Mouse (Mus musculus): Measurements from ENCODE around the gene Zmiz1.

Gene Zmiz1

DNA sequence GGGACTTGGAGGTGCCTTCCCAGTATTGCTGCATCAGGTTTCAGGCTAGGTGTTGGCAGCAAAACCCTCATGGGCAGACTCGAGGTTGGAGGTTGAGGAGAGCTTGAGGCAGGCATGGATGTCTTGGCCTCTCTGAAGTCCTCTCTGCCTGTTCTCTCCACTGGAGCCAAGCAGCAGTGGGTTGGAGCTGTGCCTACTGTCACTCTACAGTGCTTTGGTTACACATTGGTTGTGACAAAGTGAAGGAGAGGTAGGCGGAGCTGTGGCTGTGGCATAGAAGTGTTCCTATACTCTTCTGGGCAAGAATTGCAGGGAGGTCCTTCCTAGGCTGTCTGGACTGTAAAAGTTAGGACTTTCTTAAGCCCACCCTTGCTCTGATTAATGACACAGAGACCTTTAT lies 237.4 kb downstream of the Zmiz1 start:
- DNase-seq (ENCODE audit: low read depth): no peak

DNA sequence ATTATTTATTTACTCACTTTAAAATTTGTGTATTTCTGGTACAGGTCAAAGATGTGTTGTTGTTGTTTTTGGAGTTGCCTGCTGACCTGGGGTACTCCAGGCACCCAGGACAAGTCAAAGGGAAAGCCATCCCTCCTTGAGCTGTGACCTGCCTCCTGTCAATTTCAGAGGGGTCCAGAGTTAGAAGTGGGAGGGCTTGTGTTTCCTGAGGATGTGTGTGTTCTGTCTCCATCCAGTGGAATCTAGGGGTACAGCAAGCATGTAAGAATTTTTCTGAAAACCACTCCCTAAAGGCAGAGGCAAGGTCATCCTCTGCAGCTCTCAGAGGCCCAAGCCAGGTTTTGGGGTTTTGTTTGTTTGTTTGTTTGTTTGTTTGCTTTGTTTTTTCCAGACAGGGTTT lies 243.0 kb downstream of the Zmiz1 start:
- DNase-seq (ENCODE audit: low read depth): peak; percentile 57

DNA sequence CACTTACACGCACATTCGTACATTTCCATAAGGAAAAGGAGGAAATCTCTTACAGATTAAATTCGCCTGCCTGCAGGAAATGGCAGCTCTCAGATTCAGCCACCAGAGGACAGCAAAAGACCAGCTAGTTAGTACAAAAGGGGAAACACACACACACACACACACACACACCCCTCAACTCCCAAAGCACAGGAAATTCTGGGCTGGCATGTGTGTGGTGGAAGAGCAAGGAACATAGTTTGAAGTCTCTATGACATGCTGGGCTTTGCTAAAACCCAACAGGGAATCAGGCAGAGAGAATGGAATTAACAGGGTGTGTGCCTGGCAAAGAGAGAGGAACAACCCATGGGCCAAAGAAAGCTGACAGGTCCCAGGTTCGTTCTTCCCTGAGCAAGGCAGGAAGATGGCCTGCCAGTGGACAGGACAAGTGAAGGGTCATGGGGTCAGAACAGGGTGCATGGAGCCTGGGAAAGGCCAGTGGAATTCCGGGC lies 248.8 kb downstream of the Zmiz1 start:
- peak; percentile 63 for DNase-seq (ENCODE audit: low read depth)

DNA sequence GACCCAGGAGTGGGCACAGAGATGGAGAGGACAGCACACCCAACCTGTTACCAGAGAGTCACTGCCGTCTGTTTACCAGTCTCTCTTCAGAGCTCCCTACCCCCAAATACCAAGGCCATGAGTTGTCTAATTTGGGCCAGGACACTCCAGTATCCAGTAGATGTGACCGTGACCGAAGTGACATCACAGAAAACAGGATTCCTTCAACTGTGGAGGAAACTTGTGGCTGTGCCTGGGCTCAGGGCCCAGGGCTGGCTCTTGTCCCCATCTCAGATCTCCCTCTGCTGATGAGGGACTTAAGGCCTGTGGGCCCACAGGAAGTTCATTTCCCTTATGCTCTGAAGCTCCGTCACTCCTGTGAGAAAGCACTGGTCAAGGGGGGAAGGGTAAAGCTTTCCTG lies 249.5 kb downstream of the Zmiz1 start:
- DNase-seq (ENCODE audit: low read depth): no peak

DNA sequence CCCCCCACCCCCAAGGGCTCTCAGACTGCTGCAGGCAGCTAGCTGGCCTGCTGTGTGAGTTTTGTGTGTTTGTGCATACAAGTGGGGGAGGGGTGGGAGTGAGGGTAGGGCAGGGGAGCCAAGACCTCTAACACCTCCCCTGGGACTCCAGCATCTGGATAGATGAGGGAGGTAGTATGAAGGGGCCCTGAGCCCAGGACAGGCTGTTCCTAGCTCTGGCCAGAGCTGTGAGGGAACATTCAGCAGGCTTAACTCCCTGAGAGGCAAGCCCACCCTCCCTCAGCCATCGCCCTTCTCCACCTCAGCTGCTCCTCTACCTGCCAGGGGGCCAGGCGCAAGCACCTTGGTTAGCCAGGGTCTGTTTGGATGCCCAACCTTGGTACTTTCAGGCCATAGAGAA lies 249.9 kb downstream of the Zmiz1 start:
- DNase-seq (ENCODE audit: low read depth): no peak

DNA sequence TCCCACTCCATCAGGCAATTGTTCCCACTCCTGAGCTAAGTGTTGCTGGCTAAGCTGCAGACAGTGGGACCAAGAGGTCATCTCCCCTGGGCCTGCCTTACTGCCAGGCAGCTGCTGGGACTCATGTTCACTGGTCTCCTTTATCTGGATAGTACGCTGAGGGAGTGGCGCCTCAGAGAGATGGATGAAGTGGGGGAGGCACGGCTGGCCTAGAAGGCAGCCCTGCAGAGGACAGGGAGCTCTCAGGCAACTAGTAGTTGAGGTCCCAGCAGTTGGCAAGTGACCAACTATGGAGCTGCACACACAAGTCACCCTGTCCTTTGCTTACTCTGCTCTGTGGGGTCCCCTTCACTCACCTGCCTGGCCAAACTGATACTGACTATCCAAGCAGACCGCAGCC lies 251.1 kb downstream of the Zmiz1 start:
- DNase-seq (ENCODE audit: low read depth): no peak

DNA sequence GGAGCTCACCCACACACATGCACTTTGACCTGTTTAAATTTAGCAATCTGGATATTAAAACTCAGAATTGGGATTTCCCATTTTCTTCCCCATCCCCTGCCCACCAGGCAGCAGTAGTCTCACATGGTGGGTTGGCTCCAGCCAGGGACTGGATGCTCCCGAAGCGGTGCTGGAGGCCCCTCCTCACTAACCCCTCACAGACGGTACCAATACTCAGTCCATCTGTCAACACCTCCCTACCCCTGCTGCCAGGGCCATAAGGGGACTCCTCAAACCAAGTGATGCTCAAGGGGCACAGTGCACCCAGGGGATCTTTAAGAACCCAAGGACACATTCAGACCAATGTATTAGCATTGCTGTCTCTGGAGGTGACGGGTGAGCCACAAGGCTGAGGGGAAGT lies 251.7 kb downstream of the Zmiz1 start:
- no peak for DNase-seq (ENCODE audit: low read depth)

DNA sequence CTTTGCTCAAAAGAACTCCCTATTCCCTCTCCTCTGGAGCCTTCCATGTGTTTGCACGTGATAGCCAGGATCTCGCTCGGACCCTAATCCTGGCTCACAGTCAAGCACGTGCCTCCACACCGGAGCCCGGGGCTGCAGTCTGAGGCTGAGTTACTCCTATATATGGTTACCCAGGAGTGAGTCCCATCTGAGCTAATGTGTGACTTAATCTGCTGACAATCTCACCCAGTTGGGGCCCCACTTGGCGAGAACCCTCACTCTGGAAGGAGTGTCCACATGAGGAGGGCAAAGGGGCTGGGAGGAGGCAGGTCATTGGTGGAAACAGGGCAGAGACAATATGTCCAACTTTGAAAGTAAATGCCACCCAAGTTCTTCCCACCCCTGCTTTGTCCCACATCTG lies 252.2 kb downstream of the Zmiz1 start:
- no peak for DNase-seq (ENCODE audit: low read depth)

DNA sequence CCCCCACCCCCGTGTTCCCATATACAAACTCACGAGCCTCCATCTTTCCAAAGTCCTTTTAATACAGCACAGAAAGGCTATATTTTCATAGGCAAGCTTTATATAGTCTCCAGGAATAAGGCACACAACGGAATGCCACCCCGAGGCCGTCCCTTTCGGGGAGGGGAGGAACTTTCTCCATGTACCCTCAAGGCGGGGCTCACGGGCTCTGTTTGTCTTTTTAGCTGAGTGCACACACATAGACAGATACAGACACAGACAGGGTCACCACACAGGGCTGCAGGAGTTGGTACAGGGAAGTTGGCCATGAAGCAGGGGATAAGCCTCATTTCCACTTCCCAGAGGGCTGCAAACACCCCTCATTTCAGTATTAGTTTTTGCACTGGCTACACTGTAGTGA lies 252.6 kb downstream of the Zmiz1 start:
- DNase-seq (ENCODE audit: low read depth): no peak

DNA sequence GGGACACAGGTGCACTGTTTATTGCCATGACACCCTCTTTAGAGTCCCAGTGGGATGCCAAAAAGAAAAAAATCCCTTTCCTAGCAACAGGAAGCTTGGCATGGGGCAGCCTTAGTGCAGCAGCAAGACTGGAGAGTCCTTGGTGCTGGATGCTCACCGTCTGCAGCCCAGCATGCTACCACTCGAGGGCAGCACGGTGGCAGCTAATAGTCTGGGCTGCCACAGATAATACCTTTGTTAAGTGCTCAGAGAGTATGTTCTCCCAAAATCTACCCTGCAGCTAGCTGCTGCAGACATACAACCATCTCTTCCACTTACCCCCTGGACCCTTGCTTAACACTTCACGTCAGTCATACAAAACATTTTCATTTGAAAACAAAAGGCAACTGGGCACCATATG lies 254.5 kb downstream of the Zmiz1 start:
- DNase-seq (ENCODE audit: low read depth): no peak
